Mouse (Mus musculus) embryonic facial prominence, embryonic 14.5 days (tissue): ENCODE measurements at regions not wholly inside any gene's neighbourhood (a gene's known extent, or its start where the extent isn't known, plus 50 kb on each side); places are given as distances from the start of the nearest gene placed in this dataset.

Source experiments
- ATAC-seq: fragments of 200-750 bp; cut with Nextera tagmentation; 2 replicates; pipeline ENCODE4 v1.8.0; 2017; ENCODE audit warnings: low read depth, moderate number of reproducible peaks, moderate TSS enrichment
- DNase-seq: peaks from one replicate; pipeline ENCODE4 v3.0.0-alpha.2; 2015; ENCODE audit warnings: low spot score
- H3K27ac ChIP-seq: fragments of 300-500 bp; sonication (generic); replicated peaks from 2 replicates; pipeline ENCODE4 v1.5.1; 2014; ENCODE audit warnings: low read depth, mild to moderate bottlenecking, low read length, moderate library complexity
- H3K27me3 ChIP-seq: fragments of 300-500 bp; sonication (generic); replicated peaks from 2 replicates; pipeline ENCODE4 v1.6.1; 2014; ENCODE audit warnings: low read length; ENCODE audit not compliant: control insufficient read depth, insufficient read depth
- H3K36me3 ChIP-seq: fragments of 300-500 bp; sonication (generic); 2 replicates; pipeline ENCODE4 v1.6.1; 2014; ENCODE audit warnings: low read length, mixed read lengths; ENCODE audit not compliant: control insufficient read depth, insufficient read depth
- H3K4me1 ChIP-seq: fragments of 300-500 bp; sonication (generic); 2 replicates; pipeline ENCODE4 v1.6.1; 2014; ENCODE audit warnings: antibody characterized with exemption, low read length; ENCODE audit not compliant: control insufficient read depth, insufficient read depth
- H3K4me2 ChIP-seq: fragments of 300-500 bp; sonication (generic); 2 replicates; pipeline ENCODE4 v1.6.1; 2014; ENCODE audit warnings: low read depth, mild to moderate bottlenecking, low read length, moderate library complexity, mixed read lengths
- H3K4me3 ChIP-seq: fragments of 300-500 bp; sonication (generic); 2 replicates; pipeline ENCODE4 v1.5.1; 2014; ENCODE audit warnings: low read depth, mild to moderate bottlenecking, low read length
- H3K9ac ChIP-seq: fragments of 300-500 bp; sonication (generic); 2 replicates; pipeline ENCODE4 v1.6.1; 2014; ENCODE audit warnings: low read depth, mild to moderate bottlenecking, low read length, moderate library complexity, mixed read lengths
- H3K9me3 ChIP-seq: fragments of 300-500 bp; sonication (generic); 2 replicates; pipeline ENCODE4 v1.6.1; 2016; ENCODE audit warnings: low read length; ENCODE audit not compliant: control insufficient read depth
- WGBS: fragments of 180-500 bp; shearing (Covaris S2); extraction: QIAGEN DNeasy Blood & Tissue Kit; methylation state at CpG from one replicate; pipeline ENCODE4 v1.1.7; 2014; 5-methylcytosine and 5-hydroxymethylcytosine counted together

GRCm38 (mm10) chr12:42369029-42369577, 882.9 kb upstream of the Lrrn3 start:
- ATAC-seq, result no peak
- WGBS, result 86% methylated on average over 2 of the region's 2 CpGs
- Histone ChIP-seq H3K9me3 (no peaks in the 10 kb centered on the region), H3K4me3 (no peak overlapping the region), H3K4me2 (no peak overlapping the region), H3K27ac (no peak overlapping the region), H3K4me1 (no peaks in the 10 kb centered on the region), H3K36me3 (no peaks in the 10 kb centered on the region), H3K27me3 (no peaks in the 10 kb centered on the region), H3K9ac (no peak overlapping the region)
- no peak for DNase-seq

- Histone ChIP-seq H3K4me3 (no peak overlapping the region), H3K27ac (no peak overlapping the region), H3K4me1 (no peaks in the 10 kb centered on the region), H3K4me2 (no peak overlapping the region), H3K36me3 (no peaks in the 10 kb centered on the region), H3K27me3 (no peaks in the 10 kb centered on the region), H3K9ac (no peak overlapping the region), H3K9me3 (no peaks in the 10 kb centered on the region)
- 64% methylated on average over 3 of the region's 3 CpGs for WGBS
- peak; percentile 4 for DNase-seq
- no peak for ATAC-seq
Measured at GRCm38 (mm10) chr12:42338996-42339680, 852.9 kb upstream of the Lrrn3 start.

GRCm38 (mm10) chr12:42306429-42306828, 820.2 kb upstream of the Lrrn3 start:
- Histone ChIP-seq H3K9ac (no peak overlapping the region), H3K4me2 (no peak overlapping the region), H3K4me3 (no peak overlapping the region)

DNA sequence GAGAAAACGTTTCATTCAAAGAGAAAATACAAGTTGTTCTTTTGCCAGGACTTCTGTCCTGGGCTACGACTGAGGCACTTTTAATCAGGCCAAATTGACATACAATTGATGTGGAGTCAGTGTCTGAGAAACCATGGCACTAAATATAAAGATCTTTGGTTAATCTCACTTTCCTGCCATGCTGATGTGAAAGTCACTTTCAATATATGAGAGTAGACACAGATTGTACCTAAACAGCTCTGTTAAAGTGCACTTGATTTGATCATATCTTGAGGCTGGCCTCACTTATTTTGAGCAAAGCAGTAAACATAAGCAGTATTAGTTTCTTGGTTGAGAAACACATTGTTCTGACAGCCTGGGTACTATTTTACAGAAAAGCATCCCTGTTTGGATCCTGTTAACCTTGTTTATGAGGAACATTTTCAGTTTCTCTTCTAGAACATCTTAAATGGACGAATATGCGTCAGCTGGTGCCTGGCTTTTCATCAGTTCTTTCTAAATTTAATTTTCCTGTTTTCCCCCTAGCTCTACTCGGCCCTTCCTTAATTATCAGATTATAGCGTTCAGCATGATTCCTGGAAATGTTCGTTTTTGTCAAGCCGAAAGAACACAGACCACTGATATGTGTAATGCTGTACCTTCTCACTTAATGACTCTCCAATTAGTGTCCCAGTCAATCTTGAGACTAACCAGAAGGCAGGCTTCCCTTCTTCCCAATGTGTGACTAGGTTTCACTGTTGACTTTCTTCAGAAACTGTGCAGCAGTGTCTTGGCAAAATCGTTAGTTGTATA, 791.2 kb upstream of the Lrrn3 start:
- no peak overlapping the region for H3K4me3 ChIP-seq
- no peaks in the 10 kb centered on the region for H3K9me3 ChIP-seq
- H3K27ac ChIP-seq, result no peak overlapping the region
- H3K9ac ChIP-seq, result no peak overlapping the region
- DNase-seq, result peak; percentile 5
- H3K36me3 ChIP-seq, result no peaks in the 10 kb centered on the region
- H3K4me2 ChIP-seq, result no peak overlapping the region
- no peaks in the 10 kb centered on the region for H3K27me3 ChIP-seq
- WGBS, result 63% methylated on average over 9 of the region's 9 CpGs
- no peak; the same call in 1 of the 2 replicates for ATAC-seq
- no peaks in the 10 kb centered on the region for H3K4me1 ChIP-seq

More at GRCm38 (mm10) chr12:42306429-42306828, 820.2 kb upstream of the Lrrn3 start:
- Histone ChIP-seq H3K36me3 (no peaks in the 10 kb centered on the region), H3K4me1 (no peaks in the 10 kb centered on the region), H3K27ac (no peak overlapping the region), H3K27me3 (no peaks in the 10 kb centered on the region), H3K9me3 (no peaks in the 10 kb centered on the region)
- DNase-seq (no peak), ATAC-seq (no peak)
- WGBS, result 86% methylated on average over 6 of the region's 6 CpGs

DNA sequence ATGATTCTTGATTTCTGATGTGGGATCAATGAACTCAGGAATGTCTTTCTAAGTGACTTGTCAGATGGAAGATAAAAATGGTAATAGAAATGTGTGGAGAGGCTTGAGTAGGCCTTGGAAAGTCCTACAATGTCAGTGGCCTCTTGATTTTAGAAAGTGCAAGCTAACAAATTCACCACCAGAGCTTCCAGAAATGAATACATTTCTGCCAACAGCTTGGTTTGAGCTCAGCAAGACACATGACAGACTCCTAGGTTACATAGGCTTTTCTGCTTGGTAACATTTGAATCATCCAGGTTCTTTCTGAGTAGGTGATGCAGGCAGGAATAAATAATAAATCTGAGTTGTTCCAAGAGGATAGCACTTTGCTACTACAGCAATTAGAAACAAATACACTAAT, 764.2 kb upstream of the Lrrn3 start:
- no peaks in the 10 kb centered on the region for H3K9me3 ChIP-seq
- DNase-seq (no peak), ATAC-seq (no peak)
- no peaks in the 10 kb centered on the region for H3K4me1 ChIP-seq
- H3K9ac ChIP-seq, result no peak overlapping the region
- H3K4me2 ChIP-seq, result no peak overlapping the region
- H3K27me3 ChIP-seq, result no peaks in the 10 kb centered on the region
- H3K27ac ChIP-seq, result no peak overlapping the region
- no peak overlapping the region for H3K4me3 ChIP-seq
- no peaks in the 10 kb centered on the region for H3K36me3 ChIP-seq

- DNase-seq, result no peak
- no peak overlapping the region for H3K27ac ChIP-seq
- ATAC-seq, result no peak
- no peak overlapping the region for H3K9ac ChIP-seq
- H3K27me3 ChIP-seq, result no peaks in the 10 kb centered on the region
- H3K4me2 ChIP-seq, result no peak overlapping the region
- no peaks in the 10 kb centered on the region for H3K36me3 ChIP-seq
- no peak overlapping the region for H3K4me3 ChIP-seq
- no peaks in the 10 kb centered on the region for H3K9me3 ChIP-seq
- H3K4me1 ChIP-seq, result no peaks in the 10 kb centered on the region
Measured at GRCm38 (mm10) chr12:42229235-42229634, 743.0 kb upstream of the Lrrn3 start.

DNA sequence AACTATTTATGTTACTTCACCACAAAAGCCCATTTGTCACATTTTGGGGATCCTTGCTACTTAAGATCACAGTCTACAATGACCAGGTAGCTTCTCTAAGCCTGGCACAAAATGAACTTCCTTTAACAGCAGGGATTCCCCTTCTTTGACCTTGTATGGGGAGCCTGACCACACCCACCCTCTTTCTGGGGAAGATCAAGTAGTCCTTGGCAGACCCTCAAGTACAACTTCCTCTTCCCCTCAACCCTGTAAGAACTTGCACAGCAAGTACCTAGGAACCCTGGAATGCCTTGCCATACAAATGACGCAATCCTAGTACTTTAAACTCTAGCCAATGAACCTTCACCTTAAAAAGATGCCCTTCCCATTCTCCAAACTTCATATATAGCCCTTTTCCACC, 695.4 kb upstream of the Lrrn3 start:
- Histone ChIP-seq H3K36me3 (no peaks in the 10 kb centered on the region), H3K9me3 (no peaks in the 10 kb centered on the region), H3K27me3 (no peaks in the 10 kb centered on the region), H3K4me1 (no peaks in the 10 kb centered on the region), H3K9ac (no peak overlapping the region), H3K27ac (no peak overlapping the region), H3K4me3 (no peak overlapping the region), H3K4me2 (no peak overlapping the region)
- DNase-seq, result no peak
- no peak for ATAC-seq
- 78% methylated on average over 1 of the region's 1 CpGs for WGBS

DNA sequence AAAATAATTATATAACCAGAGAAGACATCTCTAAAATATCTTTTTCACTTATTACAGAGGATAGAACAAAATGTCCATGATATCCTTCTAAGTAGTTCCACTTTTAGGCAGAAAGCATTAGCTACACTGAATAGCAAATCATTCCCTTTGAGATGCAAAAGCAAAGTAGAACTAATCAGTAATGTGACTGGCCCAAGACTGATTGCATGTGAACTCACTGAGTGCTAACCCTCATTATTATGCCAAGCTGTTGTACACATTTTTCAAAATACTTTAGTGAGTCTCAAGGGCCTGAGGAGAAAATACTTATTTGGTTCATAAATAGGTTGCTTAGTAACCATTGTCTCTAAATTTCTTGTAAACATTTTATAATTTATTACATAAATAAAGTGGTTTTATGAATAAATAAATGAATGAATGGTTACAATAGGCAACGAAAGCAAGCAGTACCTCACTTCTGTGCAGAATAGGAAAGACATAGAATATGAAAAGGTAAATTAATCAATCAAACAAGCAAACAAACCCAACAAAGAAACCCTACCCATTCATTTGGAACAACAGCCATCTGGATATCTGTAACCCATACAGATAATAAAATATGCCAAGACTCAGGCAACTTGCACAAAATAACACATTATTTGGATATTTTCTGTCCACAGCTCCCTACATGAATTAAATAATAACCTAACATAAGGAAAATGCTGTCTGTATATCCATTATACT, 693.9 kb upstream of the Lrrn3 start:
- Histone ChIP-seq H3K4me3 (no peak overlapping the region), H3K4me1 (no peaks in the 10 kb centered on the region), H3K9me3 (no peaks in the 10 kb centered on the region), H3K4me2 (no peak overlapping the region), H3K9ac (no peak overlapping the region), H3K27me3 (no peaks in the 10 kb centered on the region), H3K27ac (no peak overlapping the region), H3K36me3 (no peaks in the 10 kb centered on the region)
- ATAC-seq (no peak), DNase-seq (no peak)
- WGBS, result 77% methylated on average over 1 of the region's 1 CpGs
